Mouse (Mus musculus) heart, embryonic 16.5 days (tissue): Measurements from ENCODE around the gene Nanos3. TPM values are rescaled to one million over a fixed set of nuclear protein-coding genes. Genes with fewer than 3 reads are reported as not detected.

Source experiments
- ATAC-seq: fragments of 200-750 bp; cut with Nextera tagmentation; replicated peaks from 2 replicates; pipeline ENCODE4 v1.8.0; 2017; ENCODE audit warnings: moderate number of reproducible peaks; ENCODE audit not compliant: insufficient read depth, low FRiP score; ENCODE audit errors: extremely low read depth
- H3K27ac ChIP-seq: fragments of 300-500 bp; sonication (generic); 2 replicates; pipeline ENCODE4 v1.5.1; 2014; ENCODE audit warnings: mild to moderate bottlenecking, low read length, control low read depth, moderate library complexity
- H3K27me3 ChIP-seq: fragments of 300-500 bp; sonication (generic); 2 replicates; pipeline ENCODE4 v1.6.1; 2014; ENCODE audit warnings: low read length, mixed read lengths; ENCODE audit not compliant: control insufficient read depth, insufficient read depth
- H3K36me3 ChIP-seq: fragments of 300-500 bp; sonication (generic); 2 replicates; pipeline ENCODE4 v1.6.1; 2014; ENCODE audit not compliant: control insufficient read depth, insufficient read depth
- H3K4me1 ChIP-seq: fragments of 300-500 bp; sonication (generic); 2 replicates; pipeline ENCODE4 v1.6.1; 2014; ENCODE audit warnings: low read length, mixed read lengths; ENCODE audit not compliant: control insufficient read depth, insufficient read depth
- H3K4me2 ChIP-seq: fragments of 300-500 bp; sonication (generic); 2 replicates; pipeline ENCODE4 v1.6.1; 2014; ENCODE audit warnings: low read depth, mild to moderate bottlenecking, control low read depth, low read length
- H3K4me3 ChIP-seq: fragments of 300-500 bp; sonication (generic); 2 replicates; pipeline ENCODE4 v1.5.1; 2014; ENCODE audit warnings: mild to moderate bottlenecking, control low read depth, low read length
- H3K9ac ChIP-seq: fragments of 300-500 bp; sonication (generic); 2 replicates; pipeline ENCODE4 v1.6.1; 2014; ENCODE audit warnings: low read length, control low read depth
- H3K9me3 ChIP-seq: fragments of 300-500 bp; sonication (generic); replicated peaks from 2 replicates; pipeline ENCODE4 v1.6.1; 2016; ENCODE audit warnings: low read length; ENCODE audit not compliant: control insufficient read depth
- WGBS: fragments of 180-500 bp; shearing (Covaris S2); extraction: QIAGEN DNeasy Blood & Tissue Kit; methylation state at CpG from one replicate; pipeline ENCODE4 v1.1.7; 2014; 5-methylcytosine and 5-hydroxymethylcytosine counted together
- polyA plus RNA-seq: library from polyadenylated mRNA; unstranded; fragments of >200 nt; fragmentation: Nextera tagmentation; extraction: Ambion mirVana; gene quantifications from 2 replicates; pipeline ENCODE4 v1.2.1, GENCODE M21; 2015

Nanos3 gene
- polyA plus RNA-seq, 1 experiment from 2014 or later = 1.5 TPM

DNA sequence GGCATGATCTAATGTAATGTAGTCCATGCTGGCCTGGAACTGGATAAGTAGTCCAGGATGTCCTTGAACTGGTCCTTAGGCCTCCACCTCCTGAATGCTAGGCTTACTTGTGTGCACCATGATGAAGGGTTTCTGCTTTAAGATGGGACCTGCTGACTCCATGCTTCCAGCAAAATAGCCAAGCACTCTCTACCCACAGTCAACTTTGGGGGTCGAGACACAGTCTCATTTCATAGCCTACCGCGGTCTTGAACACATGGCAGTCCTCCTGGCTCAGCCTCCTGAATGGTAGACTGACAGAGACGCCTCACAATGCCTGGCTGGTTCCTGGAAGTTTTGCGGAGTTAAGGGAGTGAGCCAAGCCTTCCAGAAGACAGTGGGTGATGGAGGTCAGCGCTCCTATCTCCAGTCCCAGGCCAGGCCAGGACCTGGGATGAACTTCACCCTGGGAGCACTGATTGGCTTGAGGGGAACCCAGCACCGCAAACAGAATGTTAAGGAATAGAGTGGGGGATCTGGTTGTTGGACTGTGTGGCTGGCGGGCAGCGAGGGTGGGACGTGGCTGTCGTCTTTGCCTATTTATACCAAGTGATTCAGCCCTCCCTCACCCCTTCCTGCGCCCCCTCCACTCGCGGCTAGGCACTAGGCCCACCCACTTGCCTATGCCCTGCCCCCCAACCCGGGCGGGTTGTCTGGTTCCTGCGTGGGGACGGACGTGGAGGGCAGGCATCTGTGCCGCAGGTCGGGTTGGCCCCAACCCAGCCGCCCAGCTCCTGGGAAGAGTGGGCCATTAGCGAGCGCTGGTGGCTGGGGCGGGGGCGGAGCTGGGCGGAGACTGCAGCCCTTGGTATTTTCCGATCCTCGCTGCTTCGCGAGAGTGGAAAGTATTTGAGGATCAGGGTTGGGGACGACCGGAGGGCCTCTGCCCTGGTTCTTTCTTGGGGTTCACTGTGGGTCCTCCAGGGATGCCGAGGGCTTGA, 18.2 kb upstream of the Nanos3 start:
- no peaks in the 10 kb centered on the region for H3K27me3 ChIP-seq
- 5% methylated on average over 34 of the region's 34 CpGs for WGBS
- H3K4me3 ChIP-seq = peak overlapping the region; percentile 71
- H3K4me2 ChIP-seq = peak overlapping the region; percentile 96
- peaks cover 12% of the 10 kb centered on the region for H3K36me3 ChIP-seq
- peak; percentile 51 for ATAC-seq
- H3K4me1 ChIP-seq = peaks cover 55% of the 10 kb centered on the region
- H3K9ac ChIP-seq = peak overlapping the region; percentile 97
- no peaks in the 10 kb centered on the region for H3K9me3 ChIP-seq
- peak overlapping the region; percentile 99 for H3K27ac ChIP-seq

DNA sequence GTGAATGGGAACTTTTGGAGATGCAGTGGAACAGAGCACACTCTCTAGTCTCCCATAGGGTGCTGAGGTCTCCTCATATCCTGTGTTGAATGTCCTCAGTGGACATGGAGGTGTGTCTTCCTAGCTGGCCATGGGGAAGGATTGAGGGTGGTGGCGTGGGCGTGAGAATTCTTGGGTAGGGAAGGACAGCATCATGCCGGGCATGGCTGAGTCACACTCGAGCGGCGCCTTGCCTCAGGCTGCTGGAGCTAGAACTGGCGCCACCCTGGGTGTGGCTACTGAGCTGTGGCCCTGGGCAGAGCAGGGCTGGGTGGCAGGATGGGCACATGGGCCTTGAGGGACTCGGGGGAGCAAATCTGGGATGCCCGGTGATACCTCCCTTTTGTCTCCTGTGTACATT, 17.4 kb upstream of the Nanos3 start:
- Histone ChIP-seq H3K4me1 (peaks cover 53% of the 10 kb centered on the region), H3K27me3 (no peaks in the 10 kb centered on the region), H3K36me3 (peaks cover 11% of the 10 kb centered on the region), H3K4me3 (peak overlapping the region; percentile 71), H3K4me2 (peak overlapping the region; percentile 96), H3K9me3 (no peaks in the 10 kb centered on the region), H3K27ac (peak overlapping the region; percentile 99), H3K9ac (peak overlapping the region; percentile 97)
- 56% methylated on average over 9 of the region's 9 CpGs for WGBS
- ATAC-seq = no peak

DNA sequence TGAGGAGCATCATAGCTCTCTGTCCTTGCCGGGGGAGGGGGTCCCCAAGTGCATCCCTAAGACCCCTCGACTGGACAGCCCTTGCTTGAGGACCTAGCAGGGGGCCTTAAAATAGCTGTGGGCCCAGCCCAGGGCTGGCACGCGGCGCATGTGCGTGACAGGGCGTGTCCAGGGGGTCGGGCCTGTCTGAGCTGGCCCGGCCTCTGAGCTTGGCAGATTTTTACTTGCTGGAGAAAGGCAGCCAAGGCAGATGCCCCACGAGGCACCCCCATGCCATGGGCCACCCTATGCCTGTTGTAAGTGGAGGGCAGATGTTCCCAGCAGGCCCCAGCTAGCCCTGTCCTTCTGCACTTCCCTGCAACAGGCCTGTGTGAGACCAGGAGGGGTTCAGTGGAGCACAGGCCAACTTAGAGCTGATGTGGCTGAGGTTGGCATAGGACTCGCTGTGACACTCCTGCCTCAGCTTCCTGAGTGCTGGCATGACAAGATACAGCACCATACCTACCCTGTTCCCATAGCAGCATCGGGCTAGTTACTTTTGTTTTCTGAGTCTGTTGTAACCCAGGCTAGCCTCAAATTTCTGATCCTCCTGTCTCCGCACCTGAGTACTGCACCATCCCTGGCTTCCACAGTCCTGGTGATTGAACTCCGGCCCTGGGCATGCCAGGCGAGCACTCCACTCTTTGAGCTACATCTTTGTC, 16.7 kb upstream of the Nanos3 start:
- peak overlapping the region; percentile 97 for H3K9ac ChIP-seq
- peaks cover 49% of the 10 kb centered on the region for H3K4me1 ChIP-seq
- no peaks in the 10 kb centered on the region for H3K27me3 ChIP-seq
- H3K4me2 ChIP-seq = peak overlapping the region; percentile 96
- peak overlapping the region; percentile 71 for H3K4me3 ChIP-seq
- no peaks in the 10 kb centered on the region for H3K9me3 ChIP-seq
- peak; percentile 11 for ATAC-seq
- H3K27ac ChIP-seq = peak overlapping the region; percentile 99
- 26% methylated on average over 15 of the region's 15 CpGs for WGBS
- H3K36me3 ChIP-seq = peaks cover 11% of the 10 kb centered on the region

DNA sequence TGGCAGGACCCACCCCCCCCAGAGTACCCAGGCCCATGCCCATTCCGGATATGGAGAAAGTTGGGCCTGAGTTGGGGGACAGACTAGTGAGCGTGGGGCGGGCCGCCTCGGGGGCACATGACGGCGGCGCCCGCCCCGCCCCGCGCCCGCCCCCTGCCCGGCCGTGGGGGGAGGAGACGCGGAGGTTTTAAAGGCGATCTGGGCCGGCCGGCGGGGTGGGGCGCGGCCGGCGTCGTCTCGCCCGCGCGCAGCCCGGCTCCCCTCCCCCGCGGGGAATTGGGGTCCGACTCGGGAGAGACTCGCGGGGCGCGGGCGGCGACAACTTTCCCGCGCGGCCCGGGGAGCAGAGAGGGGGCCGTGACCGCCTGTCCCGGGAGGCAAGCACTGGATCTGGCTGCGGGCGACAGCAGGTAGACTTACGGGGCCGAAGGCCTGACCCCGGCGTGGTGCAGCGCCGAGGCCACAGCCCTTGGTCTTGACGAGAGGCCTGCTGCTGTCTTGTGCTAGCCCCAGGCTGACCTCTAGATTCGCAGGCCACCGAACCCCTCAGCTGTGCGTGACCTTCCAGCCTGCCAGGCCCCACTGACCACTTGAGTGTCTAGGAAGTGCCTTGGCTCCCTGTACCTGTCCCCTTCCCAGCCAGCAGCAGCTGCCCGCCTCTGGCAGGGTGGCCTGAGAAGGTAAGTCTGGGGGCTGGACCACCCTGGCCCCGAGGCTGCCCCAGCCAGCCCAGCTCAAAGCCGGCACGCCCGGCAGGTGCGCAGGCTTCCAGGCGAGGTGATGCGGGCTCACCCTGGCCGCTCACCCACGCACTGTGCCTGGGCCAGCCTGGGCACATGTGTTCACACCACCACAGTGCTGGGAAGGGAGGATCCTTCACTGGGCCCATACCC, 15.9 kb upstream of the Nanos3 start:
- Histone ChIP-seq H3K9me3 (no peaks in the 10 kb centered on the region), H3K27me3 (no peaks in the 10 kb centered on the region), H3K9ac (peak overlapping the region; percentile 97), H3K4me2 (peak overlapping the region; percentile 96), H3K4me1 (peaks cover 49% of the 10 kb centered on the region), H3K27ac (peak overlapping the region; percentile 99), H3K36me3 (peaks cover 8% of the 10 kb centered on the region), H3K4me3 (peak overlapping the region; percentile 71)
- WGBS = 2% methylated on average over 48 of the region's 70 CpGs
- ATAC-seq = peak; percentile 20

DNA sequence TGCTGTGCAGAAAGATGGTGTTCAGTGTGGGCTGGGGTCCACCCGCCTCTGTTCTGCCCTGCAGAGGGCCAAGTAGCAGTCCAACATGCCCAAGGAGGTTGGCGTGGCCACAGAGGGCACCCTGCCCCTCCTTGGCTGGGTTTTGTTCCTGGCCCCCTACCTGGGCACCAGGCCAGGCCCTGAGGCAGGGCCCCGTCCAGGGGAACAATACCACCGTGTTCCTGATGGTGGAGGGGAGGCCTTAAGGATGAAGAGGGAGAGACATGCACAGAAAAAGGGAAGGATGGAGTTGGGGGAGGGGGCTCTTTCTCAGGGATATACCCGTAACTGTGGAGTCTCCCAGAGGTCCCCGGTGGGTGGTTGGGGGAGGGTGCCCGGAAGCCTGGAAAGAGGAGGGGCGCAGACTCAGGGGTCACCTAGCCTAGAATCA, 15.1 kb upstream of the Nanos3 start:
- Histone ChIP-seq H3K4me2 (peak overlapping the region; percentile 96), H3K27me3 (no peaks in the 10 kb centered on the region)

DNA sequence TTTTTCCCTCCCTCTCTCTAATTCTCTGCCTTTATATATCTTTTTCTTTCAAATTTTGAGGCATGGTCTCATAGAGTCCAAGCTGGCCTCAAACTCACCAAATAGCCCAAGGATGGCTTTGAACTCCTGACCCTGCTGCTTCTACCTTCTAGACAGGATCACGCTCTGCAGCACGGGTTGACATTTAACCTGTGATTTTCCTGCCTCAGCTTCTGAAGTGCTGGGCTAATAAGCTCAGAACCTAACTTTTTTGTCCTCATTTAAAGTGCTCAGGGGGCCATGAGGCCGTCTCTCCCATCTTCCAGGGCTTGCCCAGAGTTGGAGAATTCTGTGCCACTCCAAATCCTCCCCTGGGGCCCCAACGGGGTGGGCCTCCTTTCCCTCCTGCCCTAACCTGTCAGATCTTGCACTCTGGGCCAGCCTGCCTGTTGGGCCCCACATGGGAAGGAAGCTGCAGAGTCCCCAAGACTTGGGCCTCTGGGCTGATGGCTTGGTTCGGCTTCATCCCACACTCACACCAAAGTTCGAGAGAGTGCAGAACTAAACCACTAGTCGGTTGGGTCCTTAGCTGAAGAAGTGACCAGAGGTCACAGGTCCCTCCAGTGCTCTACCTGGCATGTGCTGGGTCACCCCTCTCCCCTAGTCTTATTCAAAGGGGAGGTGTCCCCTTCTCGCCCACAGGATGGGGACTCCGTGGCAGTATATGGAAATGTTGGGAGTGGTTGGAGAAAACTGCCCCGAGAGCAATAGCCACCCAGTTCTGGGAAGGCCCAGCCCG, 14.5 kb upstream of the Nanos3 start:
- no peak for ATAC-seq
- Histone ChIP-seq H3K4me3 (no peak overlapping the region), H3K9me3 (no peaks in the 10 kb centered on the region), H3K4me2 (no peak overlapping the region), H3K27ac (peak overlapping the region; percentile 99), H3K4me1 (peaks cover 49% of the 10 kb centered on the region), H3K27me3 (no peaks in the 10 kb centered on the region), H3K9ac (peak overlapping the region; percentile 97; the same call in 1 of the 2 replicates), H3K36me3 (no peaks in the 10 kb centered on the region; the same call in 1 of the 2 replicates)
- 59% methylated on average over 11 of the region's 11 CpGs for WGBS

More for the DNA sequence above, 15.1 kb upstream of the Nanos3 start:
- peak overlapping the region; percentile 97 for H3K9ac ChIP-seq
- peaks cover 49% of the 10 kb centered on the region for H3K4me1 ChIP-seq
- H3K27ac ChIP-seq = peak overlapping the region; percentile 99
- ATAC-seq = no peak
- peak overlapping the region; percentile 71 for H3K4me3 ChIP-seq
- no peaks in the 10 kb centered on the region for H3K9me3 ChIP-seq
- 18% methylated on average over 8 of the region's 8 CpGs for WGBS
- peaks cover 4% of the 10 kb centered on the region for H3K36me3 ChIP-seq

DNA sequence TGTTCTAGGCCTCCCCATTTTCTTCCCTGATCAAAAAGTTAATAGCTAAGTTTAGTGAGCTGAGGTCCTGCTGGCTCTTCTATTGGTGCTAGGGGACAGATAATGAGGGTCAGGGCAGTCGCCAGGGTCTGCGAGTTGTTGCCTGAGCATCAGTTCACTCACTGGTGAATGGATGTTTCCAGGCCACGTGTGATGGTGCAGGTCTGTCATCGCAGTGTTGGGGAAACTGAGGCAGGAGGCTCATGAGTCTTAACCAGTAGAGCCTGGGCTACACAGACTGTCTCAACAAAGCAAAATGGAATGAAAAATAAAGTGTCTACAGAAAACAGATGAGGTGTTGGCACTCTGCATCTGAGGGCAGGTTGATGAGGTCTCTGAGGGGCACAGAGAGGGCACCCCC, 13.9 kb upstream of the Nanos3 start:
- peak overlapping the region; percentile 99 for H3K27ac ChIP-seq
- WGBS = 38% methylated on average over 4 of the region's 4 CpGs
- peak overlapping the region; percentile 67 for H3K4me2 ChIP-seq
- peak overlapping the region; percentile 58 for H3K9ac ChIP-seq
- H3K4me3 ChIP-seq = no peak overlapping the region; the same call in 1 of the 2 replicates
- H3K4me1 ChIP-seq = peaks cover 46% of the 10 kb centered on the region
- no peak for ATAC-seq
- no peaks in the 10 kb centered on the region for H3K27me3 ChIP-seq
- H3K9me3 ChIP-seq = no peaks in the 10 kb centered on the region
- no peaks in the 10 kb centered on the region for H3K36me3 ChIP-seq
